Mouse (Mus musculus) liver, embryonic 15.5 days (tissue): Measurements from ENCODE around the gene Epb41l2. TPM values are rescaled to one million over a fixed set of nuclear protein-coding genes. Genes with fewer than 3 reads are reported as not detected.

Experiments used
- ATAC-seq: fragments of 200-750 bp; cut with Nextera tagmentation; 2 replicates; pipeline ENCODE4 v1.8.0; 2017; ENCODE audit warnings: moderate number of reproducible peaks, mild to moderate bottlenecking, moderate library complexity; ENCODE audit not compliant: insufficient read depth
- H3K27ac ChIP-seq: fragments of 300-500 bp; sonication (generic); replicated peaks from 2 replicates; pipeline ENCODE4 v1.5.1; 2015; ENCODE audit warnings: mild to moderate bottlenecking, inconsistent platforms
- H3K27me3 ChIP-seq: fragments of 300-500 bp; sonication (generic); 2 replicates; pipeline ENCODE4 v1.6.1; 2015; ENCODE audit warnings: mild to moderate bottlenecking, inconsistent platforms
- H3K36me3 ChIP-seq: fragments of 300-500 bp; sonication (generic); replicated peaks from 2 replicates; pipeline ENCODE4 v1.6.1; 2015; ENCODE audit warnings: moderate library complexity, mild to moderate bottlenecking, inconsistent platforms
- H3K4me1 ChIP-seq: fragments of 300-500 bp; sonication (generic); replicated peaks from 2 replicates; pipeline ENCODE4 v1.6.1; 2015; ENCODE audit warnings: inconsistent platforms
- H3K4me2 ChIP-seq: fragments of 300-500 bp; sonication (generic); 2 replicates; pipeline ENCODE4 v1.6.1; 2015; ENCODE audit warnings: moderate library complexity, mild to moderate bottlenecking, inconsistent platforms
- H3K4me3 ChIP-seq: fragments of 300-500 bp; sonication (generic); replicated peaks from 2 replicates; pipeline ENCODE4 v1.5.1; 2015; ENCODE audit warnings: mild to moderate bottlenecking, inconsistent platforms
- H3K9ac ChIP-seq: fragments of 300-500 bp; sonication (generic); 2 replicates; pipeline ENCODE4 v1.6.1; 2015; ENCODE audit warnings: moderate library complexity, mild to moderate bottlenecking, inconsistent platforms
- H3K9me3 ChIP-seq: fragments of 300-500 bp; sonication (generic); replicated peaks from 2 replicates; pipeline ENCODE4 v1.6.1; 2016; ENCODE audit warnings: inconsistent platforms
- WGBS: fragments of 180-500 bp; shearing (Covaris S2); methylation state at CpG from one replicate; pipeline ENCODE4 v1.1.7; 2015; ENCODE audit warnings: mixed read lengths; ENCODE audit not compliant: insufficient replicate concordance; 5-methylcytosine and 5-hydroxymethylcytosine counted together
- polyA plus RNA-seq: library from polyadenylated mRNA; unstranded; fragments of >200 nt; fragmentation: Nextera tagmentation; extraction: Ambion mirVana; gene quantifications from 2 replicates; pipeline ENCODE4 v1.2.1, GENCODE M21; 2015

Gene Epb41l2
- polyA plus RNA-seq, 1 experiment from 2014 or later: 9.7 TPM

- H3K27ac ChIP-seq: 0 out of 2 replicates have a peak overlapping the region, but pooled peaks have one; percentile 14
- WGBS: 34% methylated on average over 4 of the region's 4 CpGs
- no peak overlapping the region for H3K4me2 ChIP-seq
- no peaks in the 10 kb centered on the region for H3K9me3 ChIP-seq
- no peaks in the 10 kb centered on the region for H3K27me3 ChIP-seq
- no peak overlapping the region for H3K9ac ChIP-seq
- H3K36me3 ChIP-seq: no peaks in the 10 kb centered on the region
- H3K4me1 ChIP-seq: peaks cover 22% of the 10 kb centered on the region
- H3K4me3 ChIP-seq: no peak overlapping the region
- no peak for ATAC-seq
Measured at GRCm38 (mm10) chr10:25426814-25427213, 67.2 kb downstream of the Epb41l2 start.

- Histone ChIP-seq H3K9me3 (no peaks in the 10 kb centered on the region), H3K36me3 (no peaks in the 10 kb centered on the region), H3K4me1 (peaks cover 22% of the 10 kb centered on the region), H3K27ac (no peak overlapping the region), H3K9ac (no peak overlapping the region), H3K4me2 (no peak overlapping the region), H3K4me3 (no peak overlapping the region), H3K27me3 (no peaks in the 10 kb centered on the region)
- no peak; the same call in 1 of the 2 replicates for ATAC-seq
- 32% methylated on average over 7 of the region's 7 CpGs for WGBS
Measured at GRCm38 (mm10) chr10:25427523-25427922, 67.9 kb downstream of the Epb41l2 start.

- Histone ChIP-seq H3K36me3 (no peaks in the 10 kb centered on the region), H3K9ac (no peak overlapping the region), H3K4me2 (no peak overlapping the region), H3K9me3 (no peaks in the 10 kb centered on the region), H3K4me3 (no peak overlapping the region), H3K27me3 (no peaks in the 10 kb centered on the region), H3K4me1 (peaks cover 22% of the 10 kb centered on the region), H3K27ac (no peak overlapping the region)
- no peak for ATAC-seq
- 68% methylated on average over 5 of the region's 5 CpGs for WGBS
Measured at GRCm38 (mm10) chr10:25428658-25429057, 69.1 kb downstream of the Epb41l2 start.

GRCm38 (mm10) chr10:25429346-25429745 lies 69.7 kb downstream of the Epb41l2 start:
- Histone ChIP-seq H3K27me3 (no peaks in the 10 kb centered on the region), H3K27ac (no peak overlapping the region), H3K9ac (no peak overlapping the region), H3K36me3 (no peaks in the 10 kb centered on the region), H3K9me3 (no peaks in the 10 kb centered on the region), H3K4me2 (no peak overlapping the region), H3K4me1 (peaks cover 23% of the 10 kb centered on the region), H3K4me3 (no peak overlapping the region)
- no peak for ATAC-seq
- WGBS: 73% methylated on average over 4 of the region's 4 CpGs

- H3K36me3 ChIP-seq: no peaks in the 10 kb centered on the region
- H3K27ac ChIP-seq: no peak overlapping the region
- ATAC-seq: no peak
- no peak overlapping the region for H3K9ac ChIP-seq
- no peaks in the 10 kb centered on the region for H3K9me3 ChIP-seq
- 31% methylated on average over 6 of the region's 6 CpGs for WGBS
- H3K4me2 ChIP-seq: no peak overlapping the region
- peaks cover 27% of the 10 kb centered on the region for H3K4me1 ChIP-seq
- no peaks in the 10 kb centered on the region for H3K27me3 ChIP-seq
- H3K4me3 ChIP-seq: no peak overlapping the region
Measured at GRCm38 (mm10) chr10:25430862-25431261, 71.3 kb downstream of the Epb41l2 start.

- WGBS: 58% methylated on average over 10 of the region's 10 CpGs
- Histone ChIP-seq H3K4me3 (no peak overlapping the region), H3K27ac (no peak overlapping the region), H3K27me3 (no peaks in the 10 kb centered on the region), H3K4me2 (peak overlapping the region; percentile 6; the same call in 1 of the 2 replicates), H3K9me3 (no peaks in the 10 kb centered on the region), H3K4me1 (peaks cover 19% of the 10 kb centered on the region), H3K36me3 (no peaks in the 10 kb centered on the region), H3K9ac (no peak overlapping the region)
- no peak for ATAC-seq
Measured at GRCm38 (mm10) chr10:25432351-25432750, 72.8 kb downstream of the Epb41l2 start.

GRCm38 (mm10) chr10:25432938-25433337 lies 73.3 kb downstream of the Epb41l2 start:
- WGBS: 55% methylated on average over 5 of the region's 5 CpGs
- peaks cover 13% of the 10 kb centered on the region for H3K4me1 ChIP-seq
- H3K36me3 ChIP-seq: no peaks in the 10 kb centered on the region
- no peak overlapping the region for H3K4me2 ChIP-seq
- no peak for ATAC-seq
- H3K9me3 ChIP-seq: no peaks in the 10 kb centered on the region
- H3K4me3 ChIP-seq: no peak overlapping the region
- no peak overlapping the region for H3K9ac ChIP-seq
- no peaks in the 10 kb centered on the region for H3K27me3 ChIP-seq
- no peak overlapping the region for H3K27ac ChIP-seq

GRCm38 (mm10) chr10:25433524-25433923 lies 73.9 kb downstream of the Epb41l2 start:
- Histone ChIP-seq H3K4me1 (peaks cover 11% of the 10 kb centered on the region), H3K9me3 (no peaks in the 10 kb centered on the region), H3K27ac (no peak overlapping the region), H3K4me3 (no peak overlapping the region), H3K4me2 (no peak overlapping the region), H3K9ac (no peak overlapping the region), H3K27me3 (no peaks in the 10 kb centered on the region), H3K36me3 (no peaks in the 10 kb centered on the region)
- WGBS: 42% methylated on average over 3 of the region's 3 CpGs
- ATAC-seq: peak; percentile 42; the same call in 1 of the 2 replicates

GRCm38 (mm10) chr10:25434358-25435044 lies 74.9 kb downstream of the Epb41l2 start:
- Histone ChIP-seq H3K4me3 (no peak overlapping the region), H3K4me2 (no peak overlapping the region), H3K27me3 (no peaks in the 10 kb centered on the region), H3K27ac (no peak overlapping the region), H3K9ac (no peak overlapping the region), H3K9me3 (no peaks in the 10 kb centered on the region), H3K36me3 (no peaks in the 10 kb centered on the region), H3K4me1 (peaks cover 11% of the 10 kb centered on the region)
- ATAC-seq: no peak
- 27% methylated on average over 13 of the region's 13 CpGs for WGBS

GRCm38 (mm10) chr10:25436703-25437401 lies 77.3 kb downstream of the Epb41l2 start:
- ATAC-seq: no peak
- Histone ChIP-seq H3K9ac (no peak overlapping the region), H3K4me2 (no peak overlapping the region), H3K4me1 (peaks cover 5% of the 10 kb centered on the region; the same call in 1 of the 2 replicates), H3K27me3 (no peaks in the 10 kb centered on the region), H3K36me3 (no peaks in the 10 kb centered on the region), H3K9me3 (no peaks in the 10 kb centered on the region), H3K27ac (no peak overlapping the region), H3K4me3 (no peak overlapping the region)
- WGBS: 61% methylated on average over 6 of the region's 6 CpGs

GRCm38 (mm10) chr10:25437586-25438298 lies 78.1 kb downstream of the Epb41l2 start:
- Histone ChIP-seq H3K9me3 (no peaks in the 10 kb centered on the region), H3K36me3 (no peaks in the 10 kb centered on the region), H3K9ac (no peak overlapping the region), H3K4me3 (no peak overlapping the region), H3K27ac (no peak overlapping the region), H3K27me3 (no peaks in the 10 kb centered on the region), H3K4me1 (0 out of 2 replicates have a peak, but pooled peaks cover 5% of the 10 kb centered on the region), H3K4me2 (no peak overlapping the region)
- 65% methylated on average over 6 of the region's 6 CpGs for WGBS
- ATAC-seq: no peak
